In genomic region chr14:75060562-75060961, GRCm38 (mm10) we compare ENCODE assay signal across 9 mouse cellular contexts. TPM values are rescaled to one million over a fixed set of nuclear protein-coding genes. Genes with fewer than 3 reads are reported as not detected.
DNase-seq lines count a peak whose midpoint lies in the region; ATAC-seq and TF ChIP-seq lines count a peak whose summit lies in the region.
"Had no signal": no experiment of that assay in that cellular context is flagged by ENCODE, and none has a peak within 500 bp of the region (broad histone marks: within the 10 kb centered on the region; RNA-seq: fewer than 3 reads in every experiment).

No protein-coding gene starts in this region.

- H3K9ac ChIP-seq in heart, adult 2 months (ENCODE audit: low read depth, low read length), result no peak overlapping the region
- no peak overlapping the region for H3K9ac ChIP-seq in kidney, embryonic 16.5 days (replicated peaks; ENCODE audit: low read length)
- H3K9ac ChIP-seq: embryonic facial prominence, embryonic 12.5 days had no signal

- peak; percentile 91 for TF ChIP-seq CTCF in heart, adult 2 months (IDR thresholded peaks at IDR 0.05)

- TF ChIP-seq POLR2A in heart, adult 2 months (IDR thresholded peaks at IDR 0.05; ENCODE audit: insufficient read depth, low read depth, low read length), result no peak

- peak; percentile 72; the same call in 1 of the 2 replicates for ATAC-seq in erythroid progenitor cell, adult 5-6 weeks (replicated peaks; ENCODE audit: low FRiP score, poor library complexity, severe bottlenecking)
- peak; percentile 13; the same call in 1 of the 2 replicates for ATAC-seq in kidney, embryonic 16.5 days (ENCODE audit: low FRiP score, low TSS enrichment)

- peak in 1 of 2 experiments; percentile 18 for DNase-seq in heart, adult 2 months
- no peak for DNase-seq in heart, postnatal 25 days (ENCODE audit: low spot score)
- DNase-seq in B cell, adult 2 months, result peak; percentile 57 to 63
- peak; percentile 38 for DNase-seq in T-cell, adult 2 months (ENCODE audit: low spot score)
- peak; percentile 67 for DNase-seq in mesoderm, embryonic 11.5 days (ENCODE audit: low read depth, low spot score)
- no peak for DNase-seq in ovary, postnatal 10 days (ENCODE audit: low spot score)

- no peak for TF ChIP-seq EP300 in heart, adult 2 months (IDR thresholded peaks at IDR 0.05; ENCODE audit: insufficient read depth, low read depth, low read length)

- H3K4me2 ChIP-seq in kidney, embryonic 16.5 days (replicated peaks; ENCODE audit: low read depth, low read length), result no peak overlapping the region
- H3K4me2 ChIP-seq: embryonic facial prominence, embryonic 12.5 days had no signal

- 31% methylated on average over 8 of the region's 8 CpGs for WGBS in heart, adult 2 months
- 45% methylated on average over 8 of the region's 8 CpGs for WGBS in kidney, embryonic 16.5 days

- no peaks in the 10 kb centered on the region for H3K9me3 ChIP-seq in kidney, embryonic 16.5 days (ENCODE audit: low read length)
- H3K9me3 ChIP-seq: embryonic facial prominence, embryonic 12.5 days had no signal

- no peak overlapping the region for H3K27ac ChIP-seq in heart, adult 2 months
- no peak overlapping the region for H3K27ac ChIP-seq in kidney, embryonic 16.5 days (ENCODE audit: low read length)
- H3K27ac ChIP-seq: embryonic facial prominence, embryonic 12.5 days had no signal

- no peaks in the 10 kb centered on the region for H3K36me3 ChIP-seq in heart, adult 2 months (ENCODE audit: control insufficient read depth, insufficient read depth, low read length)
- H3K36me3 ChIP-seq in kidney, embryonic 16.5 days (ENCODE audit: insufficient read depth, low read length), result no peaks in the 10 kb centered on the region
- H3K36me3 ChIP-seq: embryonic facial prominence, embryonic 12.5 days had no signal

- no peaks in the 10 kb centered on the region for H3K79me2 ChIP-seq in heart, adult 2 months (replicated peaks; ENCODE audit: control insufficient read depth, insufficient read depth, low read length)

- H3K4me1 ChIP-seq in heart, adult 2 months (ENCODE audit: control insufficient read depth, insufficient read depth, low read length), result peaks cover 2% of the 10 kb centered on the region
- H3K4me1 ChIP-seq in kidney, embryonic 16.5 days (ENCODE audit: insufficient read depth, low read length), result no peaks in the 10 kb centered on the region
- H3K4me1 ChIP-seq: embryonic facial prominence, embryonic 12.5 days had no signal

- intact Hi-C loops in heart, adult 2 months (cut with DNase I), result loop anchor here (5.0 kb wide), 2 partner anchors 137 to 662 kb away; no protein-coding TSS in a partner anchor
- intact Hi-C loops in heart, postnatal 25 days (cut with DNase I), result loop anchor here (2.0 kb wide), 1 partner anchor 136 kb away; no protein-coding TSS in a partner anchor

- no peaks in the 10 kb centered on the region for H3K27me3 ChIP-seq in heart, adult 2 months (ENCODE audit: control insufficient read depth, insufficient read depth, low read length)
- H3K27me3 ChIP-seq in kidney, embryonic 16.5 days (ENCODE audit: insufficient read depth, low read length), result no peaks in the 10 kb centered on the region
- H3K27me3 ChIP-seq: embryonic facial prominence, embryonic 12.5 days had no signal

- no peak overlapping the region for H3K4me3 ChIP-seq in heart, adult 2 months
- no peak overlapping the region for H3K4me3 ChIP-seq in kidney, embryonic 16.5 days (ENCODE audit: low read length)
- H3K4me3 ChIP-seq: embryonic facial prominence, embryonic 12.5 days had no signal

RNA-seq across cellular contexts. Expression of gene Rubcnl, which starts 44.7 kb away (rescaled TPM):
- 1 to 10 TPM in 1 of 2 experiments, under 1 TPM in 1; 0.55 to 1.2 TPM for total RNA-seq in heart, adult 2 months (2021)
- polyA plus RNA-seq in heart, adult 2 months (2012; rRNA removed), result 1.3 and 1.5 TPM in 2 replicates
- 1 to 10 TPM in 1 of 2 experiments, under 1 TPM in 1; 0.49 to 1.1 TPM for total RNA-seq in heart, postnatal 25 days (2021)
- 1.8 and 5.0 TPM in 2 replicates for total RNA-seq in erythroid progenitor cell, adult 5-6 weeks (2015; ENCODE audit: low replicate concordance)
- 1.3 and 2.6 TPM in 2 replicates for total RNA-seq in erythroid progenitor cell, adult 5-6 weeks (2017; ENCODE audit: low replicate concordance)
- 0.34 and 0.58 TPM in 2 replicates for polyA plus RNA-seq in kidney, embryonic 16.5 days (2015; fragmentation: Nextera tagmentation; extraction: Ambion mirVana)

Comparison
In these comparisons a context has a peak if more than half of its experiments do, and no peak if none do; other contexts are left out.
1. DNase-seq: peak in B cell, adult 2 months (2 of 2), T-cell, adult 2 months (single experiment) and mesoderm, embryonic 11.5 days (single experiment); none in heart, postnatal 25 days (single experiment) and ovary, postnatal 10 days (single experiment).